Mouse (Mus musculus) bone marrow macrophage, adult 2 months (primary cell): ENCODE measurements around the gene St3gal2. TPM values are rescaled to one million over a fixed set of nuclear protein-coding genes. Genes with fewer than 3 reads are reported as not detected.
"Not testable (repeated sequence)": the region's sequence is repeated elsewhere in the genome, so short reads cannot be mapped to it uniquely, and the experiment has no call there.

Experiments used
- H3K27ac ChIP-seq: 2 replicates; pipeline ENCODE4 v1.5.1; 2012; ENCODE audit warnings: low read depth, low read length; ENCODE audit not compliant: insufficient read depth
- H3K4me1 ChIP-seq: 2 replicates; pipeline ENCODE4 v1.6.1; 2012; ENCODE audit warnings: low read length; ENCODE audit not compliant: control insufficient read depth, insufficient read depth
- H3K4me3 ChIP-seq: 2 replicates; pipeline ENCODE4 v1.5.1; 2012; ENCODE audit warnings: mild to moderate bottlenecking, low read length, moderate library complexity; ENCODE audit not compliant: insufficient read depth
- CTCF ChIP-seq: IDR thresholded peaks from 2 replicates; pipeline ENCODE4 v1.5.1; 2012; ENCODE audit warnings: low read depth, mild to moderate bottlenecking, low read length, moderate library complexity
- POLR2A ChIP-seq: IDR thresholded peaks from 2 replicates; pipeline ENCODE4 v1.6.1; 2012; ENCODE audit warnings: mild to moderate bottlenecking, low read depth, low read length, borderline replicate concordance
- polyA plus RNA-seq: library from polyadenylated mRNA; stranded (reverse); fragments of >200 nt; gene quantifications from 2 replicates; pipeline ENCODE4 v1.2.4, GENCODE M21; 2012; ENCODE audit not compliant: missing spikeins, insufficient read depth, insufficient read length

The St3gal2 gene
- polyA plus RNA-seq, 1 experiment = 12.4 TPM

GRCm38 (mm10) chr8:110944276-110944876 is 24.7 kb downstream of the St3gal2 start:
- TF ChIP-seq POLR2A (no peak), CTCF (no peak)
- no peak overlapping the region for H3K4me3 ChIP-seq
- peaks cover 16% of the 10 kb centered on the region for H3K4me1 ChIP-seq
- no peak overlapping the region for H3K27ac ChIP-seq

GRCm38 (mm10) chr8:110945716-110946115 is 26.0 kb downstream of the St3gal2 start:
- TF ChIP-seq POLR2A = no peak
- no peak for TF ChIP-seq CTCF
- peaks cover 17% of the 10 kb centered on the region for H3K4me1 ChIP-seq
- no peak overlapping the region for H3K27ac ChIP-seq
- no peak overlapping the region for H3K4me3 ChIP-seq

- H3K4me1 ChIP-seq = peaks cover 8% of the 10 kb centered on the region
- no peak overlapping the region for H3K27ac ChIP-seq
- no peak overlapping the region for H3K4me3 ChIP-seq
- TF ChIP-seq CTCF (no peak), POLR2A (no peak)
Observed at GRCm38 (mm10) chr8:110950065-110950484, 30.4 kb downstream of the St3gal2 start.

- no peak overlapping the region for H3K4me3 ChIP-seq
- H3K4me1 ChIP-seq = peaks cover 8% of the 10 kb centered on the region
- TF ChIP-seq CTCF (no peak), POLR2A (no peak)
- no peak overlapping the region for H3K27ac ChIP-seq
Observed at GRCm38 (mm10) chr8:110954776-110955175, 35.1 kb downstream of the St3gal2 start.

GRCm38 (mm10) chr8:110956619-110957450 is 37.1 kb downstream of the St3gal2 start:
- TF ChIP-seq CTCF (no peak), POLR2A (no peak)
- no peak overlapping the region for H3K27ac ChIP-seq
- 0 out of 2 replicates have a peak, but pooled peaks cover 2% of the 10 kb centered on the region for H3K4me1 ChIP-seq
- no peak overlapping the region for H3K4me3 ChIP-seq

GRCm38 (mm10) chr8:110957471-110957870 is 37.7 kb downstream of the St3gal2 start:
- 0 out of 2 replicates have a peak, but pooled peaks cover 2% of the 10 kb centered on the region for H3K4me1 ChIP-seq
- H3K4me3 ChIP-seq = no peak overlapping the region
- TF ChIP-seq POLR2A = no peak
- no peak for TF ChIP-seq CTCF
- no peak overlapping the region for H3K27ac ChIP-seq

GRCm38 (mm10) chr8:110958135-110958534 is 38.4 kb downstream of the St3gal2 start:
- TF ChIP-seq CTCF (no peak), POLR2A (no peak)
- 0 out of 2 replicates have a peak, but pooled peaks cover 2% of the 10 kb centered on the region for H3K4me1 ChIP-seq

GRCm38 (mm10) chr8:110958553-110958952 is 38.8 kb downstream of the St3gal2 start:
- not testable (repeated sequence) for H3K27ac ChIP-seq, H3K4me3 ChIP-seq, H3K4me1 ChIP-seq

More at GRCm38 (mm10) chr8:110958135-110958534, 38.4 kb downstream of the St3gal2 start:
- Histone ChIP-seq H3K4me3 (no peak overlapping the region), H3K27ac (no peak overlapping the region)

- Histone ChIP-seq H3K27ac (no peak overlapping the region), H3K4me3 (no peak overlapping the region), H3K4me1 (0 out of 2 replicates have a peak, but pooled peaks cover 2% of the 10 kb centered on the region)
- TF ChIP-seq POLR2A = no peak
- no peak for TF ChIP-seq CTCF
Observed at GRCm38 (mm10) chr8:110959071-110959780, 39.5 kb downstream of the St3gal2 start.
